Mouse (Mus musculus) lung, embryonic 14.5 days (tissue): ENCODE measurements around the gene Scaper. TPM values are rescaled to one million over a fixed set of nuclear protein-coding genes. Genes with fewer than 3 reads are reported as not detected.

Experiments used
- ATAC-seq: fragments of 200-750 bp; cut with Nextera tagmentation; 2 replicates; pipeline ENCODE4 v1.8.0; 2017; ENCODE audit warnings: mild to moderate bottlenecking, moderate TSS enrichment, moderate library complexity; ENCODE audit not compliant: insufficient read depth
- DNase-seq: peaks from one replicate; pipeline ENCODE4 v3.0.0-alpha.2; 2015
- H3K27ac ChIP-seq: fragments of 300-500 bp; sonication (generic); 2 replicates; pipeline ENCODE4 v1.5.1; 2014; ENCODE audit warnings: low read depth, mild to moderate bottlenecking, moderate library complexity
- H3K27me3 ChIP-seq: fragments of 300-500 bp; sonication (generic); 2 replicates; pipeline ENCODE4 v1.6.1; 2014; ENCODE audit warnings: low read length, control low read depth; ENCODE audit not compliant: insufficient read depth
- H3K36me3 ChIP-seq: fragments of 300-500 bp; sonication (generic); 2 replicates; pipeline ENCODE4 v1.6.1; 2014; ENCODE audit warnings: control low read depth; ENCODE audit not compliant: insufficient read depth
- H3K4me1 ChIP-seq: fragments of 300-500 bp; sonication (generic); 2 replicates; pipeline ENCODE4 v1.6.1; 2014; ENCODE audit warnings: antibody characterized with exemption, control low read depth; ENCODE audit not compliant: insufficient read depth
- H3K4me2 ChIP-seq: fragments of 300-500 bp; sonication (generic); 2 replicates; pipeline ENCODE4 v1.6.1; 2014; ENCODE audit warnings: mild to moderate bottlenecking
- H3K4me3 ChIP-seq: fragments of 300-500 bp; sonication (generic); 2 replicates; pipeline ENCODE4 v1.5.1; 2014; ENCODE audit warnings: low read depth, low read length
- H3K9ac ChIP-seq: fragments of 300-500 bp; sonication (generic); 2 replicates; pipeline ENCODE4 v1.6.1; 2014
- H3K9me3 ChIP-seq: fragments of 300-500 bp; sonication (generic); 2 replicates; pipeline ENCODE4 v1.6.1; 2016; ENCODE audit warnings: low read depth, low read length, control low read depth
- CTCF ChIP-seq: IDR thresholded peaks from 2 replicates; pipeline ENCODE4 v1.5.1; 2016; ENCODE audit warnings: antibody characterized with exemption, low read depth
- WGBS: fragments of 180-500 bp; shearing (Covaris S2); extraction: QIAGEN DNeasy Blood & Tissue Kit; methylation state at CpG from one replicate; pipeline ENCODE4 v1.1.7; 2014; 5-methylcytosine and 5-hydroxymethylcytosine counted together
- polyA plus RNA-seq: library from polyadenylated mRNA; unstranded; fragments of >200 nt; fragmentation: Nextera tagmentation; extraction: Ambion mirVana; gene quantifications from 2 replicates; pipeline ENCODE4 v1.2.1, GENCODE M21; 2014

The Scaper gene
- polyA plus RNA-seq, 1 experiment from 2014 or later = 7.1 TPM

DNA sequence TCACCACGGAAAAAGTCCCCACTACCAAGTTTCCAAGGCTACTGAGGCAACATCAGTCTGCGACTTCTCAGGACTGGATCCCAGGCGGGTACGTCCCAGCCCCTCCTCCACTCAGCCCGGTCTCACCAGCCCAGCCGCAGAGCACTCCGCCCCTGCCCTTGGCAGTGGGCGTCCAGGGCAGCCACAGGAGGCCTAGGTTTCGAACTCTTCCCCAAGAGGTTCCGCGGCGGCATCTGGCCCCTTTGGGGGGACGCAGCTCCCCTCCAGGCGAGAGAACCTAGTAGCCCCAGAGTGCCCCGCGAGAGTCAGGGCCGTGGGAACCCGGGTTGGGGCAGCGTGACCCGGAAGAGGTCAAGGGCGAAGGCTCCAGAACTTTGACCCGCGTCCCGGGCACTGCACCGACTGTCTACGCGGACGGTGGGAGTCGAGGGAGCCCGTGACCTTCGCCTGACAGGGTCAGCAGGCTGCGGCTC, 426.4 kb downstream of the Scaper start:
- Histone ChIP-seq H3K9me3 (no peaks in the 10 kb centered on the region), H3K4me3 (peak overlapping the region; percentile 85), H3K9ac (peak overlapping the region; percentile 81), H3K4me1 (no peaks in the 10 kb centered on the region), H3K27me3 (no peaks in the 10 kb centered on the region), H3K27ac (peak overlapping the region; percentile 88), H3K4me2 (peak overlapping the region; percentile 71), H3K36me3 (no peaks in the 10 kb centered on the region)
- TF ChIP-seq CTCF = no peak
- DNase-seq (peak; percentile 73), ATAC-seq (peak; percentile 78)
- WGBS = under 1% methylated on average over 26 of the region's 32 CpGs

- 78% methylated on average over 10 of the region's 10 CpGs for WGBS
- no peak overlapping the region for H3K27ac ChIP-seq
- no peak for TF ChIP-seq CTCF
- H3K4me1 ChIP-seq = no peaks in the 10 kb centered on the region
- peak overlapping the region; percentile 71 for H3K4me2 ChIP-seq
- H3K9me3 ChIP-seq = no peaks in the 10 kb centered on the region
- peak overlapping the region; percentile 85 for H3K4me3 ChIP-seq
- H3K27me3 ChIP-seq = no peaks in the 10 kb centered on the region
- no peak for ATAC-seq
- peak overlapping the region; percentile 81 for H3K9ac ChIP-seq
- DNase-seq = no peak
- H3K36me3 ChIP-seq = no peaks in the 10 kb centered on the region
Measured at GRCm38 (mm10) chr9:55510651-55511235, 427.2 kb downstream of the Scaper start.

DNA sequence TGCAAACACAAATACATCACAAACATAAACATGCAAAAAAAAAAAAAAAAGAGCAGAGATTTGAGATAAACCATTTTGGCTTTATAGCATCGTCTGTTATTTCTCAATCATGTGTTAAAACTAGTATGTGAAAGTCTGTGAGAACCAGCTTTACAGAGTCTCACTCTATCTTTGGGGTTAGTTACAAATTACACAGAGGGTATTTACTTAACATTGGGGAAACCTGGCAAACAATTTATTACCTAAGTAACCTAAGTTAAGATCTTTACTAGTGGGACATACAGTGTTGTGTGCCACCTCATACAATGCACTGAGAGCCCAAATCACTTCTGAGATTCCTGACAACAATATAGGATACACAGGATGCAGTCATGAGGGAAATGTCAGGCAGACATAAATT, 428.2 kb downstream of the Scaper start:
- no peaks in the 10 kb centered on the region for H3K4me1 ChIP-seq
- WGBS = 76% methylated on average over 1 of the region's 1 CpGs
- no peak for TF ChIP-seq CTCF
- no peak overlapping the region for H3K4me3 ChIP-seq
- no peaks in the 10 kb centered on the region for H3K27me3 ChIP-seq
- no peak for DNase-seq
- no peak overlapping the region for H3K4me2 ChIP-seq
- H3K36me3 ChIP-seq = no peaks in the 10 kb centered on the region
- no peak overlapping the region for H3K9ac ChIP-seq
- H3K9me3 ChIP-seq = no peaks in the 10 kb centered on the region
- no peak overlapping the region for H3K27ac ChIP-seq
- no peak for ATAC-seq

DNA sequence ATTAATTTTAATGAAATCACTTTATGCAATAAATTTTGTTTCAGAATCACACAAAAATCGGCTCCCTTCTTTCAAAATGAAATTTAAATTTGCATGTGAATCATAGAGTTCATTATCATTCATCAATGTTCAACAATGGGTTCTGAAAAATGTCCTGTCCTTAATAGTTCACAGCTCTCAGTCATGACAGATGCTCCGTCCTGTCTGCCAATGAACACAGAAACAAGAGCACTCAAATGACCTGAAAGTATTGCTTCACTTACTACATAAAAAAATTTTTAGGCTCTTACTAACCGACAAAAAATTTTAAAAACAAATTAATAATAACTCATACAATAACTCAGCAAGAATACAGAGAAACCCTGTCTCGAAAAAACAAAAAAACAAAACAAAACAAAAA, 429.2 kb downstream of the Scaper start:
- Histone ChIP-seq H3K9ac (no peak overlapping the region), H3K4me3 (no peak overlapping the region), H3K4me2 (no peak overlapping the region), H3K27ac (no peak overlapping the region), H3K4me1 (no peaks in the 10 kb centered on the region), H3K9me3 (no peaks in the 10 kb centered on the region), H3K36me3 (no peaks in the 10 kb centered on the region), H3K27me3 (no peaks in the 10 kb centered on the region)
- ATAC-seq (no peak), DNase-seq (no peak)
- WGBS = 79% methylated on average over 4 of the region's 4 CpGs
- no peak for TF ChIP-seq CTCF

GRCm38 (mm10) chr9:55507922-55508321, 430.0 kb downstream of the Scaper start:
- H3K36me3 ChIP-seq = no peaks in the 10 kb centered on the region
- H3K27me3 ChIP-seq = no peaks in the 10 kb centered on the region
- DNase-seq = peak; percentile 8
- no peaks in the 10 kb centered on the region for H3K9me3 ChIP-seq
- H3K4me2 ChIP-seq = no peak overlapping the region
- no peak overlapping the region for H3K27ac ChIP-seq
- TF ChIP-seq CTCF = no peak
- H3K4me3 ChIP-seq = no peak overlapping the region
- no peak overlapping the region for H3K9ac ChIP-seq
- no peak for ATAC-seq
- no peaks in the 10 kb centered on the region for H3K4me1 ChIP-seq
- WGBS = 78% methylated on average over 3 of the region's 3 CpGs

Other genes with a start within 250 kb of the Scaper start
- gene 4930563M21Rik, start 72.4 kb upstream of the Scaper start, polyA plus RNA-seq = not detected in 2 replicates
- 271 and 275 TPM in 2 replicates for gene Rcn2, start 103.7 kb upstream of the Scaper start, polyA plus RNA-seq
- gene Pstpip1, start 151.8 kb upstream of the Scaper start, polyA plus RNA-seq = 0.83 and 0.99 TPM in 2 replicates
- 483 and 491 TPM in 2 replicates for gene Tspan3, start 227.4 kb upstream of the Scaper start, polyA plus RNA-seq